Mouse (Mus musculus): ENCODE measurements around the gene Cdkl2. TPM values are rescaled to one million over a fixed set of nuclear protein-coding genes. Genes with fewer than 3 reads are reported as not detected.
A peak's percentile ranks its signal among the peaks of the same experiment; 100 is the strongest.

Gene Cdkl2
- polyA plus RNA-seq, 1 experiment from 2014 or later = 2.2 TPM

DNA sequence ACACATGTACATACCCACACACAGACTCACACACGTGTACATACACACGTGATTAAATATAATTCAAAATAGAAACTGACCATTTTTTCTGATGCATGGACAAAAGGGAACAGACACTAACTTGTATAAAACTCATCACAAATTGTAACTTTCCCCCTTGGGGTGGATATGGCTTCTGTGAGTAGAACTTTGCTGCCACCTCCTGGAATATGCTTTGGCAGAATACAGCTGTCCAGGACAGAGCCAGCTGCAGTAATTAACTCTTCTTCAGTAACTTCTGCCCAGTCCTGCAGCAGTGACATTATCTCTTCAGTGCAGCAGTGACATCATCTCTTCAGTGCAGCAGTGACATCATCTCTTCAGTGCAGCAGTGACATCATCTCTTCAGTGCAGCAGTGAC is 40.7 kb downstream of the Cdkl2 start:
- no peak overlapping the region for H3K9ac ChIP-seq (ENCODE audit: low read depth, low read length)
- H3K27ac ChIP-seq = no peak overlapping the region
- TF ChIP-seq CTCF (IDR thresholded peaks at IDR 0.05; ENCODE audit: low read depth) = peak; percentile 78
- no peaks in the 10 kb centered on the region for H3K27me3 ChIP-seq (ENCODE audit: insufficient read depth, low read length)
- no peak overlapping the region for H3K4me3 ChIP-seq (replicated peaks; ENCODE audit: low read depth, low read length)
- H3K9me3 ChIP-seq (replicated peaks; ENCODE audit: low read length) = no peaks in the 10 kb centered on the region; the same call in none of the 2 replicates
- DNase-seq (ENCODE audit: low spot score) (peak; percentile 81), ATAC-seq (replicated peaks; ENCODE audit: low FRiP score, low read depth) (peak; percentile 73; the same call in 1 of the 2 replicates)
- no peaks in the 10 kb centered on the region for H3K36me3 ChIP-seq (ENCODE audit: insufficient read depth, low read length)
- no peak overlapping the region for H3K4me2 ChIP-seq (ENCODE audit: low read length)
- WGBS = 67% methylated on average over 2 of the region's 2 CpGs
- H3K4me1 ChIP-seq (replicated peaks; ENCODE audit: insufficient read depth, low read length) = no peaks in the 10 kb centered on the region

DNA sequence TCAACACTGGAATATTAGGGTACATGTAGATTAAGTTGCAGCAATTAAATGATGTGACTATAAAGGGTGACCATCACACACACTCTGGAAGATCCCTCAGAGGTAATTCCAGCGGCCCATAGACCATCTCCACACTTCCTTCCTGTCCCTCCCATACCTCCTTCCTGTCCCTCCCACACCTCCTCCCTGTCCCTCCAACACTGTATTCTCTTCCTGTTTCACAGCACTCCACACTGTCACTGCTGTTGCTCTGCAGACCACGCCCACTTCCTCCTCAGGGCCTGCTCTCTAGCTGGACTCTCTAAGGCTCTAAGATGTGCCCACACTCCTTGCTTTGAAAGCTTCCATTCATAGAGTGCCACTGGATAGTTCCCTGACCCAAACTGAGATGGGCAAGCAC is 42.9 kb downstream of the Cdkl2 start:
- Histone ChIP-seq H3K4me2 (ENCODE audit: low read length) (no peak overlapping the region), H3K27me3 (ENCODE audit: insufficient read depth, low read length) (no peaks in the 10 kb centered on the region), H3K36me3 (ENCODE audit: insufficient read depth, low read length) (no peaks in the 10 kb centered on the region), H3K27ac (no peak overlapping the region), H3K9me3 (replicated peaks; ENCODE audit: low read length) (no peaks in the 10 kb centered on the region; the same call in none of the 2 replicates), H3K4me3 (replicated peaks; ENCODE audit: low read depth, low read length) (no peak overlapping the region), H3K9ac (ENCODE audit: low read depth, low read length) (no peak overlapping the region), H3K4me1 (replicated peaks; ENCODE audit: insufficient read depth, low read length) (no peaks in the 10 kb centered on the region)
- DNase-seq (ENCODE audit: low spot score) (peak; percentile 49), ATAC-seq (replicated peaks; ENCODE audit: low FRiP score, low read depth) (no peak; the same call in 1 of the 2 replicates)
- WGBS = 64% methylated on average over 2 of the region's 2 CpGs
- TF ChIP-seq CTCF (IDR thresholded peaks at IDR 0.05; ENCODE audit: low read depth) = no peak

DNA sequence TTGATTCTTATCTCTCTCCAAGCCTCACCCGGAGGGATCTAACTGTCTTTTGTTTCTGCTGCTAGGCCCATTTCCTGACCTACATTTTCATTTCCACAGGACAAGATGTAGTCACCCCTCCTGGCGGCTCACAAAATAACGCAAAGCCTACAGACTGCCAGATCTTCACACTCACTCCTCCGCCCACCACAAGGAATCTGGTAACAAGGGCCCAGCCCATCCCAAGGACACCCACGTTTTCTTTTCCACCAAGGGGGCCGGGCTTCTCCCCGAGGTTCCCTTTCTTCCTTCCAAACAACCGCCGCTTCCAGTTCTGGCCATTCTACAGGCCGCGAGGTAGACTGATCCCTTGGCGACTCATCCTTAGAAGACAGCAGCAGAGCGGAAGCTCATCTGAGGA is 49.1 kb downstream of the Cdkl2 start:
- Histone ChIP-seq H3K4me3 (replicated peaks; ENCODE audit: low read depth, low read length) (no peak overlapping the region), H3K9me3 (replicated peaks; ENCODE audit: low read length) (no peaks in the 10 kb centered on the region; the same call in none of the 2 replicates), H3K4me1 (replicated peaks; ENCODE audit: insufficient read depth, low read length) (no peaks in the 10 kb centered on the region), H3K4me2 (ENCODE audit: low read length) (no peak overlapping the region), H3K27ac (no peak overlapping the region), H3K36me3 (ENCODE audit: insufficient read depth, low read length) (no peaks in the 10 kb centered on the region), H3K9ac (ENCODE audit: low read depth, low read length) (no peak overlapping the region), H3K27me3 (ENCODE audit: insufficient read depth, low read length) (no peaks in the 10 kb centered on the region)
- DNase-seq (ENCODE audit: low spot score) = no peak
- no peak for ATAC-seq (replicated peaks; ENCODE audit: low FRiP score, low read depth)
- 67% methylated on average over 13 of the region's 13 CpGs for WGBS
- TF ChIP-seq CTCF (IDR thresholded peaks at IDR 0.05; ENCODE audit: low read depth) = no peak

- H3K4me3 ChIP-seq (replicated peaks; ENCODE audit: low read depth, low read length) = no peak overlapping the region
- H3K4me1 ChIP-seq (replicated peaks; ENCODE audit: insufficient read depth, low read length) = no peaks in the 10 kb centered on the region
- WGBS = 85% methylated on average over 2 of the region's 2 CpGs
- H3K27ac ChIP-seq = no peak overlapping the region
- H3K27me3 ChIP-seq (ENCODE audit: insufficient read depth, low read length) = no peaks in the 10 kb centered on the region
- H3K9me3 ChIP-seq (replicated peaks; ENCODE audit: low read length) = no peaks in the 10 kb centered on the region
- TF ChIP-seq CTCF (IDR thresholded peaks at IDR 0.05; ENCODE audit: low read depth) = no peak
- H3K9ac ChIP-seq (ENCODE audit: low read depth, low read length) = no peak overlapping the region
- no peaks in the 10 kb centered on the region for H3K36me3 ChIP-seq (ENCODE audit: insufficient read depth, low read length)
- ATAC-seq (replicated peaks; ENCODE audit: low FRiP score, low read depth) (no peak), DNase-seq (ENCODE audit: low spot score) (no peak)
- no peak overlapping the region for H3K4me2 ChIP-seq (ENCODE audit: low read length)
Measured at GRCm38 (mm10) chr5:91993061-91993460, 50.6 kb downstream of the Cdkl2 start.

- H3K9me3 ChIP-seq (replicated peaks; ENCODE audit: low read length) = no peaks in the 10 kb centered on the region
- H3K4me2 ChIP-seq (ENCODE audit: low read length) = no peak overlapping the region
- TF ChIP-seq CTCF (IDR thresholded peaks at IDR 0.05; ENCODE audit: low read depth) = no peak
- WGBS = 73% methylated on average over 6 of the region's 6 CpGs
- no peaks in the 10 kb centered on the region for H3K27me3 ChIP-seq (ENCODE audit: insufficient read depth, low read length)
- DNase-seq (ENCODE audit: low spot score) = no peak
- H3K36me3 ChIP-seq (ENCODE audit: insufficient read depth, low read length) = no peaks in the 10 kb centered on the region
- H3K4me1 ChIP-seq (replicated peaks; ENCODE audit: insufficient read depth, low read length) = no peaks in the 10 kb centered on the region
- ATAC-seq (replicated peaks; ENCODE audit: low FRiP score, low read depth) = no peak
- H3K4me3 ChIP-seq (replicated peaks; ENCODE audit: low read depth, low read length) = no peak overlapping the region
- no peak overlapping the region for H3K27ac ChIP-seq
- no peak overlapping the region for H3K9ac ChIP-seq (ENCODE audit: low read depth, low read length)
Measured at GRCm38 (mm10) chr5:91991191-91991937, 52.3 kb downstream of the Cdkl2 start.

GRCm38 (mm10) chr5:91989261-91989660 is 54.4 kb downstream of the Cdkl2 start:
- no peak overlapping the region for H3K4me3 ChIP-seq (replicated peaks; ENCODE audit: low read depth, low read length)
- H3K9me3 ChIP-seq (replicated peaks; ENCODE audit: low read length) = no peaks in the 10 kb centered on the region
- no peaks in the 10 kb centered on the region for H3K36me3 ChIP-seq (ENCODE audit: insufficient read depth, low read length)
- no peak overlapping the region for H3K27ac ChIP-seq
- H3K4me1 ChIP-seq (replicated peaks; ENCODE audit: insufficient read depth, low read length) = no peaks in the 10 kb centered on the region
- H3K27me3 ChIP-seq (ENCODE audit: insufficient read depth, low read length) = no peaks in the 10 kb centered on the region
- no peak overlapping the region for H3K9ac ChIP-seq (ENCODE audit: low read depth, low read length)
- ATAC-seq (replicated peaks; ENCODE audit: low FRiP score, low read depth) (no peak), DNase-seq (ENCODE audit: low spot score) (no peak)
- 83% methylated on average over 9 of the region's 9 CpGs for WGBS
- no peak overlapping the region for H3K4me2 ChIP-seq (ENCODE audit: low read length)
- TF ChIP-seq CTCF (IDR thresholded peaks at IDR 0.05; ENCODE audit: low read depth) = no peak

All from kidney, postnatal 0 days (tissue).